Mouse (Mus musculus) cortical plate, adult 2 months (tissue): ENCODE data around the gene Sipa1l2. TPM values are rescaled to one million over a fixed set of nuclear protein-coding genes. Genes with fewer than 3 reads are reported as not detected.
A peak's percentile ranks its signal among the peaks of the same experiment; 100 is the strongest.

Experiments used
- H3K27ac ChIP-seq: fragments of 200-500 bp; 2 replicates; pipeline ENCODE4 v1.5.1; 2012; ENCODE audit warnings: low read length, control low read depth, inconsistent platforms; ENCODE audit not compliant: insufficient read depth
- H3K4me1 ChIP-seq: fragments of 200-500 bp; 2 replicates; pipeline ENCODE4 v1.6.1; 2011; ENCODE audit warnings: low read length; ENCODE audit not compliant: control insufficient read depth, insufficient read depth
- H3K4me3 ChIP-seq: fragments of 200-500 bp; 2 replicates; pipeline ENCODE4 v1.5.1; 2011; ENCODE audit warnings: mild to moderate bottlenecking, low read length, control low read depth; ENCODE audit not compliant: insufficient read depth
- CTCF ChIP-seq: fragments of 200-500 bp; IDR thresholded peaks from 2 replicates; pipeline ENCODE4 v1.5.1; 2011; ENCODE audit warnings: mild to moderate bottlenecking, control low read depth, low read length; ENCODE audit not compliant: insufficient read depth; ENCODE audit errors: extremely low read depth
- POLR2A ChIP-seq: fragments of 200-500 bp; IDR thresholded peaks from 2 replicates; pipeline ENCODE4 v1.6.1; 2011; ENCODE audit warnings: mild to moderate bottlenecking, low read length, control low read depth; ENCODE audit not compliant: insufficient read depth; ENCODE audit errors: extremely low read depth
- polyA plus RNA-seq: library from polyadenylated mRNA; depleted of rRNA; stranded (reverse); fragments of >200 nt; gene quantifications from 2 replicates; pipeline ENCODE4 v1.2.3, GENCODE M21; 2012

Sipa1l2 gene
- polyA plus RNA-seq, 1 experiment = 22.7 TPM

- H3K4me1 ChIP-seq = peaks cover 6% of the 10 kb centered on the region
- TF ChIP-seq POLR2A = no peak
- TF ChIP-seq CTCF = no peak
- H3K4me3 ChIP-seq = no peak overlapping the region
- no peak overlapping the region for H3K27ac ChIP-seq
These were observed 30.3 kb downstream of the Sipa1l2 start for GRCm38 (mm10) chr8:125539056-125540013.

- H3K27ac ChIP-seq = 0 out of 2 replicates have a peak overlapping the region, but pooled peaks have one; percentile 13
- TF ChIP-seq POLR2A (no peak), CTCF (no peak)
- H3K4me3 ChIP-seq = no peak overlapping the region
- H3K4me1 ChIP-seq = peaks cover 12% of the 10 kb centered on the region
These were observed 31.3 kb downstream of the Sipa1l2 start for GRCm38 (mm10) chr8:125538265-125538664.

- Histone ChIP-seq H3K4me3 (no peak overlapping the region), H3K27ac (no peak overlapping the region), H3K4me1 (peaks cover 18% of the 10 kb centered on the region)
- no peak for TF ChIP-seq POLR2A
These were observed 35.9 kb downstream of the Sipa1l2 start for GRCm38 (mm10) chr8:125533709-125534108.

GRCm38 (mm10) chr8:125532953-125533352 lies 36.7 kb downstream of the Sipa1l2 start:
- Histone ChIP-seq H3K4me1 (peaks cover 15% of the 10 kb centered on the region), H3K27ac (no peak overlapping the region)

GRCm38 (mm10) chr8:125532177-125532576 lies 37.4 kb downstream of the Sipa1l2 start:
- Histone ChIP-seq H3K27ac (no peak overlapping the region), H3K4me1 (peaks cover 16% of the 10 kb centered on the region), H3K4me3 (no peak overlapping the region)
- TF ChIP-seq CTCF = no peak
- no peak for TF ChIP-seq POLR2A

More at GRCm38 (mm10) chr8:125532953-125533352, 36.7 kb downstream of the Sipa1l2 start:
- H3K4me3 ChIP-seq = no peak overlapping the region
- TF ChIP-seq POLR2A (no peak), CTCF (no peak)

- TF ChIP-seq POLR2A = no peak
- TF ChIP-seq CTCF = no peak
- no peak overlapping the region for H3K4me3 ChIP-seq
- no peak overlapping the region for H3K27ac ChIP-seq
- H3K4me1 ChIP-seq = peaks cover 16% of the 10 kb centered on the region
These were observed 38.0 kb downstream of the Sipa1l2 start for GRCm38 (mm10) chr8:125531640-125532039.

- Histone ChIP-seq H3K27ac (no peak overlapping the region), H3K4me1 (peaks cover 16% of the 10 kb centered on the region), H3K4me3 (no peak overlapping the region)
- no peak for TF ChIP-seq POLR2A
- TF ChIP-seq CTCF = no peak
These were observed 38.5 kb downstream of the Sipa1l2 start for GRCm38 (mm10) chr8:125531088-125531438.

GRCm38 (mm10) chr8:125530187-125531087 lies 39.2 kb downstream of the Sipa1l2 start:
- Histone ChIP-seq H3K4me3 (no peak overlapping the region), H3K4me1 (peaks cover 16% of the 10 kb centered on the region), H3K27ac (no peak overlapping the region)
- TF ChIP-seq CTCF (no peak), POLR2A (no peak)

GRCm38 (mm10) chr8:125529019-125529418 lies 40.6 kb downstream of the Sipa1l2 start:
- H3K4me1 ChIP-seq = peaks cover 14% of the 10 kb centered on the region
- no peak overlapping the region for H3K4me3 ChIP-seq
- no peak overlapping the region for H3K27ac ChIP-seq
- TF ChIP-seq CTCF (no peak), POLR2A (no peak)
